Mouse (Mus musculus): Measurements from ENCODE around the gene Dot1l. TPM values are rescaled to one million over a fixed set of nuclear protein-coding genes. Genes with fewer than 3 reads are reported as not detected.

Dot1l gene
- polyA plus RNA-seq, 1 experiment from 2014 or later, result 4.6 TPM

- Histone ChIP-seq H3K9ac (replicated peaks) (peak overlapping the region; percentile 98), H3K4me1 (ENCODE audit: insufficient read depth) (peaks cover 60% of the 10 kb centered on the region), H3K27ac (ENCODE audit: low read depth) (no peak overlapping the region), H3K4me3 (ENCODE audit: low read depth, low read length) (peak overlapping the region; percentile 99), H3K36me3 (replicated peaks; ENCODE audit: insufficient read depth, low read length) (no peaks in the 10 kb centered on the region), H3K9me3 (ENCODE audit: low read length) (no peaks in the 10 kb centered on the region), H3K4me2 (ENCODE audit: low read depth, low read length) (peak overlapping the region; percentile 91), H3K27me3 (ENCODE audit: insufficient read depth, low read length) (no peaks in the 10 kb centered on the region)
- TF ChIP-seq EP300 (IDR thresholded peaks at IDR 0.05; ENCODE audit: low read depth) (no peak), CTCF (IDR thresholded peaks at IDR 0.05; ENCODE audit: low read depth) (no peak)
- WGBS (ENCODE audit: insufficient replicate concordance), result 62% methylated on average over 2 of the region's 2 CpGs
- ATAC-seq (no peak), DNase-seq (no peak)
These were observed 1.5 kb downstream of the Dot1l start for GRCm38 (mm10) chr10:80756509-80756908.

- Histone ChIP-seq H3K9me3 (ENCODE audit: low read length) (no peaks in the 10 kb centered on the region), H3K4me1 (ENCODE audit: insufficient read depth) (peaks cover 60% of the 10 kb centered on the region), H3K27ac (ENCODE audit: low read depth) (0 out of 2 replicates have a peak overlapping the region, but pooled peaks have one; percentile 2), H3K27me3 (ENCODE audit: insufficient read depth, low read length) (no peaks in the 10 kb centered on the region), H3K4me2 (ENCODE audit: low read depth, low read length) (peak overlapping the region; percentile 91), H3K9ac (replicated peaks) (0 out of 2 replicates have a peak overlapping the region, but pooled peaks have one; percentile 1), H3K4me3 (ENCODE audit: low read depth, low read length) (peak overlapping the region; percentile 99; the same call in 1 of the 2 replicates), H3K36me3 (replicated peaks; ENCODE audit: insufficient read depth, low read length) (no peaks in the 10 kb centered on the region)
- no peak for TF ChIP-seq EP300 (IDR thresholded peaks at IDR 0.05; ENCODE audit: low read depth)
- TF ChIP-seq CTCF (IDR thresholded peaks at IDR 0.05; ENCODE audit: low read depth), result no peak
- ATAC-seq, result no peak
- 67% methylated on average over 4 of the region's 4 CpGs for WGBS (ENCODE audit: insufficient replicate concordance)
- DNase-seq, result no peak
These were observed 2.0 kb downstream of the Dot1l start for GRCm38 (mm10) chr10:80756967-80757366.

- H3K27ac ChIP-seq (ENCODE audit: low read depth), result no peak overlapping the region
- TF ChIP-seq CTCF (IDR thresholded peaks at IDR 0.05; ENCODE audit: low read depth) (peak; percentile 87), EP300 (IDR thresholded peaks at IDR 0.05; ENCODE audit: low read depth) (no peak)
- ATAC-seq, result peak; percentile 54
- DNase-seq, result peak; percentile 84
- peak overlapping the region; percentile 91 for H3K4me2 ChIP-seq (ENCODE audit: low read depth, low read length)
- no peak overlapping the region for H3K9ac ChIP-seq (replicated peaks)
- 42% methylated on average over 5 of the region's 5 CpGs for WGBS (ENCODE audit: insufficient replicate concordance)
- H3K36me3 ChIP-seq (replicated peaks; ENCODE audit: insufficient read depth, low read length), result no peaks in the 10 kb centered on the region
- no peak overlapping the region for H3K4me3 ChIP-seq (ENCODE audit: low read depth, low read length)
- no peaks in the 10 kb centered on the region for H3K9me3 ChIP-seq (ENCODE audit: low read length)
- peaks cover 55% of the 10 kb centered on the region for H3K4me1 ChIP-seq (ENCODE audit: insufficient read depth)
- H3K27me3 ChIP-seq (ENCODE audit: insufficient read depth, low read length), result no peaks in the 10 kb centered on the region
These were observed 2.7 kb downstream of the Dot1l start for GRCm38 (mm10) chr10:80757717-80758116.

GRCm38 (mm10) chr10:80758651-80759050, 3.6 kb downstream of the Dot1l start:
- H3K9ac ChIP-seq (replicated peaks), result no peak overlapping the region
- H3K4me2 ChIP-seq (ENCODE audit: low read depth, low read length), result no peak overlapping the region
- ATAC-seq (no peak), DNase-seq (no peak)
- WGBS (ENCODE audit: insufficient replicate concordance), result 57% methylated on average over 7 of the region's 7 CpGs
- H3K27ac ChIP-seq (ENCODE audit: low read depth), result no peak overlapping the region
- no peak overlapping the region for H3K4me3 ChIP-seq (ENCODE audit: low read depth, low read length)
- TF ChIP-seq CTCF (IDR thresholded peaks at IDR 0.05; ENCODE audit: low read depth) (no peak), EP300 (IDR thresholded peaks at IDR 0.05; ENCODE audit: low read depth) (no peak)
- no peaks in the 10 kb centered on the region for H3K9me3 ChIP-seq (ENCODE audit: low read length)
- H3K36me3 ChIP-seq (replicated peaks; ENCODE audit: insufficient read depth, low read length), result no peaks in the 10 kb centered on the region
- H3K27me3 ChIP-seq (ENCODE audit: insufficient read depth, low read length), result no peaks in the 10 kb centered on the region
- peaks cover 58% of the 10 kb centered on the region for H3K4me1 ChIP-seq (ENCODE audit: insufficient read depth)

- Histone ChIP-seq H3K27ac (ENCODE audit: low read depth) (no peak overlapping the region), H3K4me3 (ENCODE audit: low read depth, low read length) (no peak overlapping the region), H3K36me3 (replicated peaks; ENCODE audit: insufficient read depth, low read length) (peaks cover 9% of the 10 kb centered on the region; the same call in 1 of the 2 replicates), H3K4me2 (ENCODE audit: low read depth, low read length) (no peak overlapping the region), H3K4me1 (ENCODE audit: insufficient read depth) (peaks cover 59% of the 10 kb centered on the region), H3K9ac (replicated peaks) (no peak overlapping the region), H3K9me3 (ENCODE audit: low read length) (no peaks in the 10 kb centered on the region), H3K27me3 (ENCODE audit: insufficient read depth, low read length) (no peaks in the 10 kb centered on the region)
- ATAC-seq (no peak), DNase-seq (no peak)
- 83% methylated on average over 4 of the region's 4 CpGs for WGBS (ENCODE audit: insufficient replicate concordance)
- TF ChIP-seq CTCF (IDR thresholded peaks at IDR 0.05; ENCODE audit: low read depth), result no peak
- no peak for TF ChIP-seq EP300 (IDR thresholded peaks at IDR 0.05; ENCODE audit: low read depth)
These were observed 5.9 kb downstream of the Dot1l start for GRCm38 (mm10) chr10:80760596-80761524.

GRCm38 (mm10) chr10:80761821-80762220, 6.8 kb downstream of the Dot1l start:
- H3K4me3 ChIP-seq (ENCODE audit: low read depth, low read length), result no peak overlapping the region
- no peaks in the 10 kb centered on the region for H3K9me3 ChIP-seq (ENCODE audit: low read length)
- DNase-seq (no peak), ATAC-seq (no peak)
- H3K36me3 ChIP-seq (replicated peaks; ENCODE audit: insufficient read depth, low read length), result peaks cover 17% of the 10 kb centered on the region
- H3K27me3 ChIP-seq (ENCODE audit: insufficient read depth, low read length), result no peaks in the 10 kb centered on the region
- H3K9ac ChIP-seq (replicated peaks), result 0 out of 2 replicates have a peak overlapping the region, but pooled peaks have one; percentile 5
- no peak overlapping the region for H3K4me2 ChIP-seq (ENCODE audit: low read depth, low read length)
- H3K4me1 ChIP-seq (ENCODE audit: insufficient read depth), result peaks cover 52% of the 10 kb centered on the region
- 78% methylated on average over 3 of the region's 3 CpGs for WGBS (ENCODE audit: insufficient replicate concordance)
- H3K27ac ChIP-seq (ENCODE audit: low read depth), result no peak overlapping the region
- TF ChIP-seq EP300 (IDR thresholded peaks at IDR 0.05; ENCODE audit: low read depth), result no peak
- TF ChIP-seq CTCF (IDR thresholded peaks at IDR 0.05; ENCODE audit: low read depth), result no peak

Measured in liver, postnatal 0 days (tissue).